Mouse (Mus musculus) ES-E14 (cell line): ENCODE measurements around the gene Ppp1r9a. TPM values are rescaled to one million over a fixed set of nuclear protein-coding genes. Genes with fewer than 3 reads are reported as not detected.

Experiments used
- DNase-seq: peaks from one replicate; pipeline ENCODE4 v3.0.0-alpha.2; 2013; ENCODE audit warnings: low read depth, low spot score
- H3K27ac ChIP-seq: 2 replicates; pipeline ENCODE4 v1.5.1; 2012; ENCODE audit warnings: low read depth, mild to moderate bottlenecking, low read length, moderate library complexity, mixed read lengths; ENCODE audit not compliant: poor library complexity, insufficient read depth, severe bottlenecking
- H3K36me3 ChIP-seq: 2 replicates; pipeline ENCODE4 v1.6.1; 2012; ENCODE audit warnings: mild to moderate bottlenecking, low read length, moderate library complexity, mixed read lengths; ENCODE audit not compliant: control insufficient read depth, poor library complexity, insufficient read depth, severe bottlenecking
- H3K4me1 ChIP-seq, 2 experiments: fragments of 150-350 bp in 1 of 2; sonication (generic) in 1 of 2; 2 replicates each; pipeline ENCODE4 v1.6.1; 2012; ENCODE audit warnings: low read length in 2 of 2, mild to moderate bottlenecking in 1 of 2, mixed read lengths in 1 of 2; ENCODE audit not compliant: control insufficient read depth in 2 of 2, insufficient read depth in 2 of 2, poor library complexity in 1 of 2
- H3K4me3 ChIP-seq, 2 experiments: fragments of 150-350 bp in 1 of 2; sonication (generic) in 1 of 2; 2 replicates each; pipeline ENCODE4 v1.5.1; 2012; ENCODE audit warnings: low read length in 2 of 2, low read depth in 1 of 2, mild to moderate bottlenecking in 1 of 2, mixed read lengths in 1 of 2; ENCODE audit not compliant: insufficient read depth in 1 of 2, poor library complexity in 1 of 2, severe bottlenecking in 1 of 2
- H3K9ac ChIP-seq: 2 replicates; pipeline ENCODE4 v1.6.1; 2012; ENCODE audit warnings: low read depth, mild to moderate bottlenecking, low read length, mixed read lengths; ENCODE audit not compliant: poor library complexity, insufficient read depth, severe bottlenecking
- H3K9me3 ChIP-seq: fragments of 150-350 bp; sonication (generic); 2 replicates; pipeline ENCODE4 v1.6.1; 2012; ENCODE audit warnings: low read depth, mild to moderate bottlenecking, low read length; ENCODE audit not compliant: control insufficient read depth, insufficient read depth
- CHD2 ChIP-seq: IDR thresholded peaks from 2 replicates; pipeline ENCODE4 v1.6.1; 2014; ENCODE audit warnings: mild to moderate bottlenecking, low read depth, low read length, inconsistent platforms
- HCFC1 ChIP-seq: IDR thresholded peaks from 2 replicates; pipeline ENCODE4 v1.6.1; 2012; ENCODE audit warnings: low read length, inconsistent platforms, borderline replicate concordance; ENCODE audit not compliant: insufficient read depth
- MAFK ChIP-seq: IDR thresholded peaks from 2 replicates; pipeline ENCODE4 v1.6.1; 2014; ENCODE audit warnings: mild to moderate bottlenecking, low read depth, low read length, inconsistent platforms; ENCODE audit not compliant: insufficient read depth
- ZC3H11A ChIP-seq: IDR thresholded peaks from 2 replicates; pipeline ENCODE4 v1.6.1; 2012; ENCODE audit warnings: low read depth, mild to moderate bottlenecking, inconsistent platforms, low read length, borderline replicate concordance
- ZNF384 ChIP-seq: IDR thresholded peaks from 2 replicates; pipeline ENCODE4 v1.6.1; 2012; ENCODE audit warnings: low read depth, low read length, inconsistent platforms
- in situ Hi-C, 2 experiments: fragments of 600-800 bp; cut with MboI; formaldehyde crosslinking; loops; one replicate each; pipeline ENCODE4 v1.15.1; 2025; ENCODE audit warnings: low sequenced_read_pairs in 2 of 2, inconsistent platforms in 1 of 2; ENCODE audit not compliant: unreplicated experiment in 2 of 2
- total RNA-seq: library from RNA; depleted of rRNA; stranded (reverse); fragments of 300-350 nt; gene quantifications from 2 replicates; pipeline ENCODE4 v1.2.3, GENCODE M21; 2012

Gene Ppp1r9a
- total RNA-seq, 1 experiment, result 22.2 TPM

DNA sequence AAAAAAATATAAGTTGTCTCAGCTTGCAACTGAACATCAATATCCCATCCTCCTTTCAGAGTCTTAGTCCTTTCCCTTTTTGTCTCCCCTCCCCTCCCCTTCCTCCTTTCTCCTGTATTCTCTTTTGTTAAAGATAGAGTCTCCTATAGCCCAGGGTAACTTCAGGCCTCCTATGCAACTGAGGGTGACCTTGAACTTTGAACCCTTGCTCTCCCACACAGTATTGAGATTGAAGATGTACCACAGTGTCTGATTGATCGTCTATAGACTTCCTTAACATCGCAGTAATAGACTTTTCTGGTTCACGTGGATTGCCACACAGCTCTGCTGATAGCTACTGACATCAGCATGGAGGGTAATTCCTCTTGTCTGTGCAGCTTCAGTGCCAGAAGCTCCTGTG, 27.6 kb downstream of the Ppp1r9a start:
- H3K27ac ChIP-seq, result no peak overlapping the region
- no peak overlapping the region for H3K9ac ChIP-seq
- no peak for DNase-seq
- no peak for TF ChIP-seq CHD2
- TF ChIP-seq HCFC1, result no peak
- TF ChIP-seq ZC3H11A, result no peak
- no peak for TF ChIP-seq ZNF384
- TF ChIP-seq MAFK, result no peak
- peaks cover 2% of the 10 kb centered on the region; the same call in 1 of the 2 replicates for H3K9me3 ChIP-seq
- H3K36me3 ChIP-seq, result peaks cover 14% of the 10 kb centered on the region
- no peak overlapping the region for H3K4me3 ChIP-seq
- no peaks in the 10 kb centered on the region for H3K4me1 ChIP-seq
- in situ Hi-C loops, result no loop called here

DNA sequence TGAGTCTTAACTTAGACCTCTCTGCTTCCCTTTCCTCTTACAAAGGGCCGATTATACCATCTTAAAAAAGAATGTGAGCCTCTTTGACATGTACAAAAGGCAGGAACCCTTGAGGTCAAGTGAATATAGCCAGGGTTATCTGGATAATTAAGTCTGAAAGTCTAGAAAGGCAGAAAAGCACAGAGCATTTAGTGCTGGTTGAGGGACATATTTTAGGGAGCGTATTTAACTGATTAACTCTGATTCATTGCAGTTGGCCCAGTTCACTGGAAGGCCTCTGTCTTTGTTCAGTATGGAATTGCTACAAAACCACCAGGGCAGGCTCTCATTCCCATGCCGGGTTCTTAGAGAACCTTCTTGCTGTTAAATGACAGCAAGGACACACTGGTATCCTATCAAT, 36.2 kb downstream of the Ppp1r9a start:
- Histone ChIP-seq H3K9me3 (no peaks in the 10 kb centered on the region), H3K4me1 (no peaks in the 10 kb centered on the region), H3K36me3 (no peaks in the 10 kb centered on the region), H3K9ac (no peak overlapping the region), H3K4me3 (no peak overlapping the region), H3K27ac (no peak overlapping the region)
- no peak for DNase-seq
- TF ChIP-seq CHD2, result no peak
- no peak for TF ChIP-seq MAFK
- in situ Hi-C loops, result no loop called here

DNA sequence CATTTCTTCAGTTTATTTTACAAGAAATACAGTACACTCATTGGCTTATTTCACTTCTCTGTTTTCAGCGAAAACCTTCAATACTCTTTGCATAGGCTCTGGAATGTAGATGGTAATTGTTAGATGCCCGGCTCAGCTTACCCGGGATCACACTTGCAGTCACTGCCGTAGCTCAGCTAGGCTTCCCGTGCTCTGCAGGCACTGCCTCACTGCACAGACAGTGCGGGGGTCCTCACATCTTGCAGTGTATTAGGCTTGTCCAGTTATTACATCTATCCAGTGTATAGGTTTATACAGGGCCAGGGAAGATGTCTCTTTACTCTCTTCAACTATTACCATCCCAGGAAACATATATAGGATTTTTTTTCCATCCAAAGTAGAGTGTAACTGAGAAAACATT, 37.4 kb downstream of the Ppp1r9a start:
- no peaks in the 10 kb centered on the region for H3K4me1 ChIP-seq
- H3K9ac ChIP-seq, result no peak overlapping the region
- H3K4me3 ChIP-seq, result no peak overlapping the region
- no peak for DNase-seq
- no peaks in the 10 kb centered on the region for H3K9me3 ChIP-seq
- TF ChIP-seq ZNF384 (no peak), HCFC1 (no peak), CHD2 (no peak), MAFK (no peak), ZC3H11A (no peak)
- in situ Hi-C loops, result no loop called here
- no peak overlapping the region for H3K27ac ChIP-seq
- H3K36me3 ChIP-seq, result no peaks in the 10 kb centered on the region

DNA sequence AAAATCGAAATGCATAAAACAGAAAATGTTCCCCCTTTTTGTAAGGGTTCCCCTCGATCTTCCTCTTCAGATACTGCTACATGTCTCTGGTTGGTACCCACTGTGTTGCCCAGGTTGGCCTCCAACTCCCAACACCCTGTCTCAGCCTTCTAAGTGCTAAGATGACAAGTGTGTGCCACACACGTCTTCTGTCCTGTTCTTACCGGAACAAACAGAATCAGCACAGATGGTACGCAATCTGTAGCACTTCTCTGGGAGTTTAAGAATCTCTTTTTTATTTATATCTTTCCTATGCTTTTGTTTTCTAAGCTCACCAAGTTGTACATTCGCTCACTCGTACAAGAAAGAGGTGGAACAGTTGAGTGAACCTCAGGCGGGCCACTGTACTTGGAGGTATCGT, 37.9 kb downstream of the Ppp1r9a start:
- Histone ChIP-seq H3K27ac (no peak overlapping the region), H3K4me3 (no peak overlapping the region)
- in situ Hi-C loops, result no loop called here

DNA sequence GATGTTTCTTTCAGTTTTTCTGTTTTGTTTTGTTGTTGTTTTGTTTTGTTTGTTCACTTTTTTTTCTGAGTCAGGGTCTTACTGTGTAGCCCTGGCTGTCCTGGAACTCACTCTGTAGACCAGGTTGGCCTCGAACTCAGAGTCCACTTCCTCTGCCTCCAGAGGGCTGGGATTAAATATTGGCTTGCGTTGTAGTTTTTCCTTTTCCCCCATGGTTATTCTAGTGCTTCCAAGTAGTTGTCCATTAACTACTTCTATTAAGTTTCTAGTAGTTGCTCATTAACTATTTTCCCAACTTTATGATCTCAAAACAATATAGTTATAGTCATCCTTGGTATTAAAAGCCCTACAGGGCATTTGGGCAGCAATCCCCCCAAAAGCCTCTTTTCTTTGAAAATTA, 41.1 kb downstream of the Ppp1r9a start:
- in situ Hi-C loops, result no loop called here
- Histone ChIP-seq H3K9ac (no peak overlapping the region), H3K4me3 (no peak overlapping the region), H3K36me3 (no peaks in the 10 kb centered on the region), H3K4me1 (peaks cover 0 to 2% of the 10 kb centered on the region in 2 experiments; a peak in 1 of 4 replicates), H3K27ac (no peak overlapping the region), H3K9me3 (no peaks in the 10 kb centered on the region)
- DNase-seq, result no peak
- no peak for TF ChIP-seq ZNF384
- TF ChIP-seq CHD2, result no peak
- TF ChIP-seq HCFC1, result no peak
- TF ChIP-seq MAFK, result no peak
- no peak for TF ChIP-seq ZC3H11A

More for the DNA sequence above, 37.9 kb downstream of the Ppp1r9a start:
- Histone ChIP-seq H3K36me3 (no peaks in the 10 kb centered on the region), H3K9ac (no peak overlapping the region), H3K9me3 (no peaks in the 10 kb centered on the region), H3K4me1 (no peaks in the 10 kb centered on the region)
- TF ChIP-seq CHD2 (no peak), ZNF384 (no peak), MAFK (no peak), HCFC1 (no peak), ZC3H11A (no peak)
- no peak for DNase-seq
